ENCODE assay signal across 8 mouse cellular contexts in the genomic region with DNA sequence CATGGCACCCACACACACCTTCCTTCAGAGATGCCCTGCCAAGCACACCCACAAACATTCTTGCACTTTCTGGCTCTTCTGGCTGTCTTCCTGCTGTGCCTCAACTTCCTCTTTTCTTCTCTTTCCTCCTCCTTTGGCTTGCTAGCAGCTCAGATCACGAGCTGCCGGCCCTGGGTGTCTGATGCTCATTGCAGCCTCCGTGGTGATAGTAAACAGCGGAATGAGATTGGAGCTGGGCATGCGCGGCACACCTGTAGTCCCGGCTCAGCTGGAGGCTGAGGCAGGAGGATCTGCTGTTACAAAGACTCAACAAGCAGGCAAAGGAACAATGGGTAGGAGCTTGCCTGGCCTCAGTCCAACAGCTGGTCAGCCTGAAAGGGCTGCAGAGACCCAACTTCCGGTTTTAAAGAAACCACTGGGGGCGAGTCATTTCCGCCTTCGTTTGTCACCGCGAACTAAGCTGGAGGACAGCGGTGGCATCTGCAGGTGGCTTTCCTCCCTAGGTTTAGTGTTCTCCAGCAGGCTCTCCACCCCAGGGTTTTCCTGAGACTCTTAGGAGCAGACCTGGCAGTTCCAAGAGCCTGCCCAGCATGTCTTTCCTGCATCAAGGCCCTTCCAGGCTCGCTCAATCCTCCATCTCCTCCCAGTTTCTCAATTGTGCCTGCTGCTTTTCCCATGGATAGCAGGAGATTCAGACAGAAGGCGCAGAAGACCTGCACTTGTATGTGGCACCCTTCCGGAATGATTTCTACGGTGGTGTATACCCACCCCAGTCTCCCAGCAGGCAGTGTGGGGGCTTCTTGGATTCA. TPM values are rescaled to one million over a fixed set of nuclear protein-coding genes. Genes with fewer than 3 reads are reported as not detected.
DNase-seq lines count a peak whose midpoint lies in the region; ATAC-seq and TF ChIP-seq lines count a peak whose summit lies in the region.

No protein-coding gene starts in this region.

- H3K4me3 ChIP-seq in forebrain, embryonic 14.5 days (ENCODE audit: low read depth, low read length): no peak overlapping the region
- H3K4me3 ChIP-seq in hindbrain, embryonic 14.5 days (replicated peaks; ENCODE audit: low read length): no peak overlapping the region
- peak overlapping the region; percentile 4; the same call in 1 of the 2 replicates for H3K4me3 ChIP-seq in liver, adult 2 months (ENCODE audit: insufficient read depth, low read depth, low read length)
- no peak overlapping the region for H3K4me3 ChIP-seq in myocyte

- no peaks in the 10 kb centered on the region for H3K9me3 ChIP-seq in forebrain, embryonic 14.5 days (replicated peaks; ENCODE audit: control insufficient read depth, low read length)
- no peaks in the 10 kb centered on the region for H3K9me3 ChIP-seq in hindbrain, embryonic 14.5 days (ENCODE audit: control insufficient read depth, low read length)

- 75% methylated on average over 18 of the region's 18 CpGs for WGBS in forebrain, embryonic 14.5 days
- WGBS in hindbrain, embryonic 14.5 days: 65% methylated on average over 18 of the region's 18 CpGs
- 64% methylated on average over 18 of the region's 18 CpGs for WGBS in liver, adult 2 months

- H3K4me1 ChIP-seq in forebrain, embryonic 14.5 days (ENCODE audit: control insufficient read depth, insufficient read depth, low read length): peaks cover 4% of the 10 kb centered on the region; the same call in 1 of the 2 replicates
- H3K4me1 ChIP-seq in hindbrain, embryonic 14.5 days (replicated peaks; ENCODE audit: control insufficient read depth, insufficient read depth, low read length): 0 out of 2 replicates have a peak, but pooled peaks cover 4% of the 10 kb centered on the region
- H3K4me1 ChIP-seq in liver, adult 2 months (ENCODE audit: control insufficient read depth, insufficient read depth, low read length): peaks cover 10% of the 10 kb centered on the region; the same call in 1 of the 2 replicates

- peak overlapping the region; percentile 39; the same call in 1 of the 2 replicates for H3K27ac ChIP-seq in forebrain, embryonic 14.5 days (ENCODE audit: low read depth, low read length)
- H3K27ac ChIP-seq in hindbrain, embryonic 14.5 days: peak overlapping the region; percentile 43
- peak overlapping the region; percentile 87 for H3K27ac ChIP-seq in liver, adult 2 months (replicated peaks; ENCODE audit: insufficient read depth, low read depth, low read length)

- peak; percentile 63 to 79 for DNase-seq in adrenal gland, adult (ENCODE audit: inconsistent age in 2 of 2, low spot score in 1 of 2)
- no peak for DNase-seq in adrenal gland, postnatal 4 days (ENCODE audit: low spot score in 2 of 2)
- peak; percentile 65 for DNase-seq in NIH3T3 (ENCODE audit: low read depth)
- DNase-seq in forebrain, embryonic 14.5 days (ENCODE audit: low spot score): no peak
- no peak for DNase-seq in hindbrain, embryonic 14.5 days (ENCODE audit: low spot score)
- DNase-seq in liver, adult 2 months (ENCODE audit: extremely low read depth, low read depth, low spot score): no peak
- peak; percentile 82 for DNase-seq in thymus, postnatal 14 days

- H3K36me3 ChIP-seq in forebrain, embryonic 14.5 days (ENCODE audit: control insufficient read depth, insufficient read depth, low read length): no peaks in the 10 kb centered on the region
- 0 out of 2 replicates have a peak, but pooled peaks cover 5% of the 10 kb centered on the region for H3K36me3 ChIP-seq in hindbrain, embryonic 14.5 days (replicated peaks; ENCODE audit: control insufficient read depth, insufficient read depth)
- peaks cover 11% of the 10 kb centered on the region for H3K36me3 ChIP-seq in liver, adult 2 months (ENCODE audit: control insufficient read depth, insufficient read depth, low read length)
- H3K36me3 ChIP-seq in myocyte (ENCODE audit: control insufficient read depth, insufficient read depth): peaks cover 7% of the 10 kb centered on the region

- H3K9ac ChIP-seq in forebrain, embryonic 14.5 days (ENCODE audit: low read length): no peak overlapping the region
- H3K9ac ChIP-seq in hindbrain, embryonic 14.5 days: no peak overlapping the region
- H3K9ac ChIP-seq in liver, adult 2 months (ENCODE audit: low read depth, low read length): 0 out of 2 replicates have a peak overlapping the region, but pooled peaks have one; percentile 14

- TF ChIP-seq CTCF in liver, adult 2 months (IDR thresholded peaks at IDR 0.05; ENCODE audit: low read depth, low read length): no peak

- peaks cover 13% of the 10 kb centered on the region for H3K79me2 ChIP-seq in liver, adult 2 months (ENCODE audit: control insufficient read depth, insufficient read depth, low read length)
- H3K79me2 ChIP-seq in myocyte (ENCODE audit: control insufficient read depth, insufficient read depth): peaks cover 21% of the 10 kb centered on the region

- ATAC-seq in forebrain, embryonic 14.5 days: no peak
- ATAC-seq in hindbrain, embryonic 14.5 days (ENCODE audit: low FRiP score): no peak

- H3K4me2 ChIP-seq in forebrain, embryonic 14.5 days (ENCODE audit: low read length): no peak overlapping the region
- no peak overlapping the region for H3K4me2 ChIP-seq in hindbrain, embryonic 14.5 days (replicated peaks)
- peak overlapping the region; percentile 21 for H3K4me2 ChIP-seq in myocyte (ENCODE audit: low read depth)

- TF ChIP-seq POLR2A in liver, adult 2 months (IDR thresholded peaks at IDR 0.05; ENCODE audit: extremely low read depth, insufficient read depth, low read length): no peak
- TF ChIP-seq POLR2A in myocyte (IDR thresholded peaks at IDR 0.05; ENCODE audit: insufficient read length, low read depth): no peak

- H3ac ChIP-seq in myocyte (ENCODE audit: control insufficient read depth, insufficient read length): no peak overlapping the region

- 0 out of 2 replicates have a peak, but pooled peaks cover 3% of the 10 kb centered on the region for H3K27me3 ChIP-seq in forebrain, embryonic 14.5 days (replicated peaks; ENCODE audit: control insufficient read depth, insufficient read depth, low read length)
- peaks cover 17% of the 10 kb centered on the region for H3K27me3 ChIP-seq in hindbrain, embryonic 14.5 days (ENCODE audit: control insufficient read depth, insufficient read depth, low read length)
- no peaks in the 10 kb centered on the region for H3K27me3 ChIP-seq in liver, adult 2 months (ENCODE audit: control insufficient read depth, insufficient read depth, low read length)
- no peaks in the 10 kb centered on the region for H3K27me3 ChIP-seq in myocyte (ENCODE audit: control insufficient read depth, insufficient read depth, insufficient read length)

TF ChIP-seq in myocyte, 11 proteins besides CTCF, POLR2A, EP300 and RAD21:
- TF ChIP-seq MYOD1 (IDR thresholded peaks at IDR 0.05; ENCODE audit: control insufficient read depth in 1 of 3, insufficient read length in 2 of 3, low read depth in 2 of 3) (peak in 1 of 3 experiments; percentile 3), USF1 (IDR thresholded peaks at IDR 0.05; ENCODE audit: low read depth) (no peak), POLR2AphosphoS2 (IDR thresholded peaks at IDR 0.05; ENCODE audit: insufficient read length, low read depth) (peak; percentile 19), CEBPB (IDR thresholded peaks at IDR 0.05; ENCODE audit: insufficient read depth, poor library complexity, severe bottlenecking) (no peak), E2F4 (IDR thresholded peaks at IDR 0.05; ENCODE audit: insufficient read depth) (no peak), TCF3 (IDR thresholded peaks at IDR 0.05; ENCODE audit: insufficient read length, low read depth) (no peak)

RNA-seq across cellular contexts. Expression of gene Zfp36l2, which starts 6.0 kb away (rescaled TPM):
- 10 to 100 TPM; 65.6 to 71.3 TPM for total RNA-seq in adrenal gland, postnatal 4 days (2021)
- 5.6 and 6.2 TPM in 2 replicates for polyA plus RNA-seq in forebrain, embryonic 14.5 days (2014; fragmentation: Nextera tagmentation; extraction: Ambion mirVana)
- 6.8 and 7.9 TPM in 2 replicates for polyA plus RNA-seq in hindbrain, embryonic 14.5 days (2014; fragmentation: Nextera tagmentation; extraction: Ambion mirVana)
- total RNA-seq in liver, adult 2 months (2014; rRNA removed): 18.7 and 22.3 TPM in 2 replicates
- 17.3 and 26.5 TPM in 2 replicates for polyA plus RNA-seq in liver, adult 2 months (2012; rRNA removed)
- polyA plus RNA-seq in myocyte (2012; fragmentation: generic; extraction: Trizol): 45.9 TPM

Comparison
In these comparisons a context has a peak if more than half of its experiments do, and no peak if none do; other contexts are left out.
1. DNase-seq: peak in adrenal gland, adult (2 of 2), NIH3T3 (single experiment) and thymus, postnatal 14 days (single experiment); none in adrenal gland, postnatal 4 days (0 of 2), forebrain, embryonic 14.5 days (single experiment), hindbrain, embryonic 14.5 days (single experiment) and liver, adult 2 months (single experiment).
2. Peak in every context shown above with its lines, with median percentiles within 50 percentile points of each other: H3K27ac ChIP-seq.